Mouse (Mus musculus): ENCODE measurements around the gene Nbeal2. TPM values are rescaled to one million over a fixed set of nuclear protein-coding genes. Genes with fewer than 3 reads are reported as not detected.

Gene Nbeal2
- polyA plus RNA-seq, 1 experiment, result 1.8 TPM

DNA sequence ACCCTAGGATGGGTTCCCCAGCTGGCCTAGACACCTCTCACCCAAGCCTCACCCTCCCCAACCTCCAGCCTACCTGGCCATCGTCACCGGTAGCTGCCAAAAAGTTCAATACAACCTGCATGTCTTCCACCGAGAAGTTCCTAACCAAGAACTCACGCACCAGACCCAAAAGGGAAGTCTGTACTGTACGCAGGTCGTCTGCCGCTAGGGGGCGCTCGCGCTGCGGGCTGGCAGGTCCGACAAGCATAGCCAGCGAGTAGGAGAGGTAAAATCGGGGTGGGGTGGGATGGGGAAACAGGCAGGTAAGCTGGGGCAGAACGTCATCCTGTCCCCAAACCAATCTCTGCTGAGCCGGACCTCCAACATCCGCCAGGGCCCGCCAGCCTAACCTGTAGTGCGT is 18.7 kb downstream of the Nbeal2 start:
- no peak overlapping the region for H3K4me3 ChIP-seq (ENCODE audit: insufficient read depth, low read length)
- TF ChIP-seq CTCF (IDR thresholded peaks at IDR 0.05; ENCODE audit: borderline replicate concordance, insufficient read depth, low read length), result peak; percentile 95
- TF ChIP-seq POLR2A (IDR thresholded peaks at IDR 0.05; ENCODE audit: low read depth, low read length), result no peak
- H3K27ac ChIP-seq (ENCODE audit: insufficient read depth, low read length), result no peak overlapping the region
- H3K4me1 ChIP-seq (ENCODE audit: control insufficient read depth, insufficient read depth, low read length), result no peaks in the 10 kb centered on the region

DNA sequence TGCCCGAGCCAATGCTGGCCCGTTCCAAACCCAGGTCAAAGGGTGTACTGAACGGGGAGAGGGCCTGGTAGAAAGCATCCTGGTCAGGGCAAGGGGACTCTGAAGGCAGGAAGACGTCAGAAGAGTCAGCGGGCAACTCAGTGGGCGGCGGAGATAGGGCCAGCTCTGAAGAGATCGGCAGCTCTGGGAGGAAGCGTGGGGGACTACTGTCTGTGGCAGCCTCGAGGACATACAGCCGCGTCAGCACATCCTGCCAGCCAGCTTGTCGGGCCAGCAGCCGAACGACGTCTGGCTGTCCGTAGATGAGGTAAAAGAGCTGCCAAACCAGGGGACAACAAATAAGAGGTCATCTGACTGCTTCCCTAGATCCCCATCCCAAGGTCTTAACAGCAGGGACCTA is 20.1 kb downstream of the Nbeal2 start:
- Histone ChIP-seq H3K4me3 (ENCODE audit: insufficient read depth, low read length) (no peak overlapping the region), H3K4me1 (ENCODE audit: control insufficient read depth, insufficient read depth, low read length) (no peaks in the 10 kb centered on the region), H3K27ac (ENCODE audit: insufficient read depth, low read length) (no peak overlapping the region)
- TF ChIP-seq CTCF (IDR thresholded peaks at IDR 0.05; ENCODE audit: borderline replicate concordance, insufficient read depth, low read length) (no peak), POLR2A (IDR thresholded peaks at IDR 0.05; ENCODE audit: low read depth, low read length) (no peak)

GRCm38 (mm10) chr9:110632671-110633070 is 21.3 kb downstream of the Nbeal2 start:
- Histone ChIP-seq H3K27ac (ENCODE audit: insufficient read depth, low read length) (no peak overlapping the region), H3K4me1 (ENCODE audit: control insufficient read depth, insufficient read depth, low read length) (no peaks in the 10 kb centered on the region), H3K4me3 (ENCODE audit: insufficient read depth, low read length) (no peak overlapping the region)
- TF ChIP-seq POLR2A (IDR thresholded peaks at IDR 0.05; ENCODE audit: low read depth, low read length), result no peak
- no peak for TF ChIP-seq CTCF (IDR thresholded peaks at IDR 0.05; ENCODE audit: borderline replicate concordance, insufficient read depth, low read length)

- Histone ChIP-seq H3K27ac (ENCODE audit: insufficient read depth, low read length) (no peak overlapping the region), H3K4me3 (ENCODE audit: insufficient read depth, low read length) (no peak overlapping the region), H3K4me1 (ENCODE audit: control insufficient read depth, insufficient read depth, low read length) (no peaks in the 10 kb centered on the region)
- peak; percentile 69 for TF ChIP-seq CTCF (IDR thresholded peaks at IDR 0.05; ENCODE audit: borderline replicate concordance, insufficient read depth, low read length)
- no peak for TF ChIP-seq POLR2A (IDR thresholded peaks at IDR 0.05; ENCODE audit: low read depth, low read length)
Observed at GRCm38 (mm10) chr9:110631651-110632275, 22.2 kb downstream of the Nbeal2 start.

GRCm38 (mm10) chr9:110631191-110631590 is 22.8 kb downstream of the Nbeal2 start:
- H3K27ac ChIP-seq (ENCODE audit: insufficient read depth, low read length), result no peak overlapping the region
- TF ChIP-seq CTCF (IDR thresholded peaks at IDR 0.05; ENCODE audit: borderline replicate concordance, insufficient read depth, low read length) (peak; percentile 65; the same call in 1 of the 2 replicates), POLR2A (IDR thresholded peaks at IDR 0.05; ENCODE audit: low read depth, low read length) (no peak)
- no peaks in the 10 kb centered on the region for H3K4me1 ChIP-seq (ENCODE audit: control insufficient read depth, insufficient read depth, low read length)
- H3K4me3 ChIP-seq (ENCODE audit: insufficient read depth, low read length), result no peak overlapping the region

DNA sequence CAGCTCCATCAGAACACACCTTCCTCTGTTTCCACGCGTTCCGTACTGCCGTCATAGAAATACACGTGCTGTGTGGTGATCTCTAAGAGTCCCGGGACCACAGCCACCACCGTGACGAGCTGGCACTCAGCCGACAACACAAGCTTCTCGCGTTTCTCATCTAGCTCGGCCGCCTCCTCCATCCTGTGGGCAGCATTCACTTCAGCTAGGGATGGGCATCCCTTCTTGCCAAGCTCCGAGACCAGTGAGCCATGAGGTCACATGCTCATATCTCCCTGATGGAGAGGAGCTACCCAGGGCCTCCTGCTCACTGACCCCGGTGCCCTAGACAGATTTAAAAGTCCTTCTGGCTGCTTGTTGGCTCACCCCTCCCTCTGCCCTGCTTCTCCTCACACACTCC is 23.8 kb downstream of the Nbeal2 start:
- TF ChIP-seq POLR2A (IDR thresholded peaks at IDR 0.05; ENCODE audit: low read depth, low read length) (no peak), CTCF (IDR thresholded peaks at IDR 0.05; ENCODE audit: borderline replicate concordance, insufficient read depth, low read length) (no peak)
- H3K27ac ChIP-seq (ENCODE audit: insufficient read depth, low read length), result no peak overlapping the region
- no peak overlapping the region for H3K4me3 ChIP-seq (ENCODE audit: insufficient read depth, low read length)
- H3K4me1 ChIP-seq (ENCODE audit: control insufficient read depth, insufficient read depth, low read length), result no peaks in the 10 kb centered on the region

DNA sequence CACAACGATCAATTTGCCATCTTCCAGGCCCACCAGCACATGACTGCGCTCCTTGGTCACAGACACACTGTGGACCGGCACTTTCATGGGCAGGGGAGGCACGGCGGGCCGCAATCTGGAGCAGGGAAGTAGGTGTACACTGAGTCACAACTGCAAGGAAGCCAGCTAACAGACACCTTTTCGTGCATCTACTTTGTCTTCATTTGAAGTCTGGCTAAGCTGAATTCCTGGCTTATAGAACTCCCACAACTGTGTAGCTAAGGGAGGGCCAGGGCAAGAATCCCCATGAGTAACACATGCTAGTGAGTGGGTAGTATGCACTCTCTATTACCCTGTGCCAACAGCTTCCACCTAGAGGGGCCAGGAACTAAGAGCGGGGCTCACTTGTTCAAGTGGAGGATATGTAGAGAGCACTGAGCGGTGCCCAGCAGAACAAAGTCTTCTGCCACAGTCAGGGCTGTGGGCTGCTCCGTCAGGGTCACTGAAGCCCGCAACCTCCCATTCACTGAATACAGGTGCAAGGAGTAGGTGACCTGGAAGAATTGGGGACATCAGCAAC is 28.5 kb downstream of the Nbeal2 start:
- TF ChIP-seq POLR2A (IDR thresholded peaks at IDR 0.05; ENCODE audit: low read depth, low read length), result 0 out of 2 replicates have a peak, but pooled peaks have one; percentile 27
- TF ChIP-seq CTCF (IDR thresholded peaks at IDR 0.05; ENCODE audit: borderline replicate concordance, insufficient read depth, low read length), result no peak
- peak overlapping the region; percentile 27 for H3K4me3 ChIP-seq (ENCODE audit: insufficient read depth, low read length)
- H3K4me1 ChIP-seq (ENCODE audit: control insufficient read depth, insufficient read depth, low read length), result peaks cover 3% of the 10 kb centered on the region; the same call in 1 of the 2 replicates
- peak overlapping the region; percentile 28 for H3K27ac ChIP-seq (ENCODE audit: insufficient read depth, low read length)

DNA sequence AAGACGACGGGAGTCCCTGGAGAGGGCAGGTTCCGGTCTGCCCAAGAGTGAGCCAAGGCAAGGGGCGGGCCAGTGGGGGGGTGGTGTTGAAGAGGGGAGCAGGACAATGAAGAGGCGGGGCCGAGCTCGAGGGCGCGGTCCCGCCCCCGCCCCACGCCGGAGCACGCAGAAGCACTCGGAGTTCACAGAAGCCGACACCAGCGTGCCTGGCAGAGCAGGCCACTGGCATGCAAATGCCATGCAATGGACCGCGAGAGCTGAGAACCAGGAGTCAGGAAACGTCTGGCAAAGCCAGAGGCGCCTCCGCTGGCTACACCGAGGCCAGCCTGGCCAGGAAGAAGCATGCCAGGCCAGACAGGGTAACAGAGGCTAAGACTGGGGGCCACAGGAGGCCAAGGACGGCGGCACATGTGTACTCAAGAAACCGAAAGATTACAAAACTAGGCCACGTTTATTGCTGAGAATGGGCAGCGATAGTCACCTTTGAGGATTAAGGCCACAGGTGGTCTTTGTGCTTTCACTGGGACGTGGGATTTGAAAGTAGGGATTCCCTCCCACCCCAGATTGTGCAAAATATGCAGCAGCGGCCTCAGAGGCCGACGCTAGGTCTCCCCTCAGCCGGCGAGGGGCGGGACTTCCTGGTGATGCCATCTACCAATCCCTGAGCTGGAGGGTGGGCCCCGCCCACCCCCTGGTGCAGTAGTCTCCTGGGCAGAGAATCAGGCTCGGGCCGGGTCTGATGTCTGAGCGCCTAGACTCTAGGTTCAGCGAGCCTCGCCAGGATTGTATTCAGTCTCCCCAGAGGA is 29.4 kb downstream of the Nbeal2 start, which contains the start of gene Nradd:
Gene Nradd (minus strand): TSS at position 92 of the 806 bp plus-strand sequence.
- H3K4me3 ChIP-seq (ENCODE audit: insufficient read depth, low read length), result peak within 1 kb of the TSS; percentile 61
- H3K4me1 ChIP-seq (ENCODE audit: control insufficient read depth, insufficient read depth, low read length), result peaks cover 3% of the 10 kb centered on the region; the same call in 1 of the 2 replicates
- TF ChIP-seq CTCF (IDR thresholded peaks at IDR 0.05; ENCODE audit: borderline replicate concordance, insufficient read depth, low read length), result no peak
- peak; percentile 93 for TF ChIP-seq POLR2A (IDR thresholded peaks at IDR 0.05; ENCODE audit: low read depth, low read length)
- H3K27ac ChIP-seq (ENCODE audit: insufficient read depth, low read length), result peak within 1 kb of the TSS; percentile 86

DNA sequence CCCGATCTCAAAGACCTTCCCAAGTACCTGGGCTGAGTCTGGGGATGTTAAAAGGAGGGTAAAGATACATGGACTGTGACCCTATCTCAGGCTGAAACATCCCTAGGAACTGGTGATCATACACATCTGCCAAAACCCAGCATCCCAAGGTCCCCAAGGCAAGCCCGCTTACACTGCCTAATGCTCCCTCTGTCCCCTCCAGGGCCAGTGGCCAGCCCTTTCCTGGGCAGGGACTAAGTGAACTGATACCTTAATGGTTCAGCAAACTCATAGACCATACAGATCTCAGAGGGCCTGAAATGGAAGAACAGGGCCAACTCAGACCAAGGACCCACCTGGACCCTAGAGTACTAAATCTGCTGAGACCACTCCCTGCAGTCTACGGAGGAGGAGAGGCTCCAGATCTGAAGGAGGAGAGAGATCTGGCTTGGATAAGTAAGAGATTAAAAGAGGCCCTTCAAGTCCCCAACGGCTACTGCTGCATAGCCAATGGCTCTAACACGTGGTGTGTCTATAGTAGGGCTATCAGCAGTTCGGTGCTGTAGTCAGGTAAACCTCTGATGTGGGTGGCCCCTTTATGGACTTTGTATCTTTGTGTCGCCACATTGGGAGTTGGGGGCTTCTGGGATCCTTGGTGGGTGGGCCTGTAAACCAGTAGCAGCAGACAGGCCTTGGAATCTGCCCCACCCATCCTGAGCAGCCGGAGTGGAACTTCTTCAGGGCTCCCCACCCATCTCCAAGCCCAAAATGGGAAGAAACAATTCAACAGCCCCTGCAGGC is 30.4 kb downstream of the Nbeal2 start:
- no peak for TF ChIP-seq CTCF (IDR thresholded peaks at IDR 0.05; ENCODE audit: borderline replicate concordance, insufficient read depth, low read length)
- TF ChIP-seq POLR2A (IDR thresholded peaks at IDR 0.05; ENCODE audit: low read depth, low read length), result no peak
- H3K4me3 ChIP-seq (ENCODE audit: insufficient read depth, low read length), result peak overlapping the region; percentile 61
- peak overlapping the region; percentile 58 for H3K27ac ChIP-seq (ENCODE audit: insufficient read depth, low read length)
- H3K4me1 ChIP-seq (ENCODE audit: control insufficient read depth, insufficient read depth, low read length), result peaks cover 3% of the 10 kb centered on the region; the same call in 1 of the 2 replicates

All from embryonic fibroblast, embryonic 13.5 days (primary cell).